Mouse (Mus musculus) central nervous system, embryonic 11.5 days (tissue): ENCODE results near the gene Il18rap. TPM values are rescaled to one million over a fixed set of nuclear protein-coding genes. Genes with fewer than 3 reads are reported as not detected.

Experiments used
- polyA plus RNA-seq: library from polyadenylated mRNA; depleted of rRNA; stranded (reverse); fragments of >200 nt; gene quantifications from 2 replicates; pipeline ENCODE4 v1.2.3, GENCODE M21; 2012; rRNA removed

Il18rap gene
- 0.48 and 0.55 TPM in 2 replicates for polyA plus RNA-seq

DNA sequence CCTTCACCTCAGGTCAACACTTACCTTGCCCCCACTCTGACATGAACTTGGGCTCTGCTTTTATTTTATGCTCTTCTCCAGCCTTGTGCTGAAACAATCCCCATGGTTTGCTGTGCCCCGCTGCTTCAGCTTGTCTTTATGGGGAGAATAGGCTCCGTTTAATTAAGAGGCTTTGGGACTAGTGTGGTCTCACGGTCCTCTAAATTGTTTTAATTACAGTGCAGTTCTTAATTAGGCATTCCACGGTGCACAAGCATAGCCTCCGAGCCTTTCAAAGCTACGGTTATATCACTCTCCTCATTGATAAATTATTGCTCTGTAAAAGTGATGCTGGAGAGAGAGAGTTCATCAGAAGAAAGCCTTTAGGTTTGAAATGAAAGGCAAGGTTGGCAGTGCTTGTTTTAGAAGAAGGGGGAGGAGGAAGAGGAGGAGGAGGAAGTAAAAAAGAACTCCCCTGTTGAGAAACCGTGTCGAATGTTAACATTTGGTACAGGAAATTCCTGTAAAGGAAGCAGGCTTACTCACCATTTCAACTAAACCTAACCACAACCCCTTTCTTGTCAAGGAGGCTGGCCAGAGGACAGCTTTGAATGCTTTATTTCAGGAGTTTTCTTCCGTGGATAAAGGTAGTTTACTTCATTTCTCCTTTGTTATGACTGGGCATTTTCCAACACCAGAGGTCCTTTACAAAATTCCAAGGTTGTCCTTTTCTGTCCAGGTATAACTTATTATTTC is at the start of gene Il18rap:
Il18rap (plus strand) TSS at position 512 of the 735 bp plus-strand sequence.

DNA sequence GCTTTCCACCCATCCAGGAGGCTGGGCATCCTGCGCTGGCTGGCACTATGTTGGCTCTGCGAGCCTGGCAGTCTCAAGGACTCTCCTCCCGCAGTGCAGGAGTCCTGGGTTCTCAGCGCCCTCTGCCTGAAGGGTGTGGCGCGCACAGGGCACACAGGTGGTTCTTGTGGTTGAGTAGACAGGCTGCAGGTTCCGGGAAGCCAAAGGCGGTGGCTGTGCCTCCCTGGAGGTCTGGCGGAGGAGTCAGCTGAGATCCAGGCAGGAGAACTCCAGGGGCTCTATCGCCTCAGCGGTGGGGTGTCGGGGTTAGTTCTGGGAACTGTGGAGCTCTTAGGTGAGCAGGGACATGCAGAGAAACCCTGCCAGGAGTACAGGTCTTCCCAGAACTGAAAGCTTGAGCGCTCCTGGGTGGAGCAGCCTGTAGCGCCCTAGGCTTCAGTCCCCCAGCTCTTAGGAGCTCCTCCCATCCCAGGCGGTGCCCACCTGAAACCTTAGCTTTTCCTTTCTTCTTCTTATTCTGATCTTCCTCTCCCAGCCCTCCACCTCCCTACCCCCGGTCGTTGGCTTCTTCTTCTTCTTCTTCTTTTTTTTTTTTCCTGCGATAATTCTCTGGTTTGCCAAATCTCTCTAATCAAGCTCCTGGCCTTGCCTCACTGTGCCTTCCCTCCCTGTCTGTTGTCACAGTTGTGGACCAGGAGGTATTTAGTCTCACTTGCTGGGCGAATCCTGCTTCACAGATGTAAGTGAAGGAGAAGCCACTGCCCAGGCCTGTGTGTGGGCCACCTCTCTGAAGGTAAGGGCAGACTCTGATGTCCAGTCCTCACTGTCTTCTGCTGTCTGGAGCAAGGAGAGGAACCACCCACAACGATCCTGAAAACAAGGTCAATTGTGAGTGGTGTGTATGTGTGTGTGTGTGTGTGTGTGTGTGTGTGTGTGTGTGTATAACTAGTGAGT is 49.4 kb upstream of the Il18rap start, which contains the start of gene Il18r1:
Il18r1 (plus strand) TSS at position 76 of the 954 bp plus-strand sequence.

DNA sequence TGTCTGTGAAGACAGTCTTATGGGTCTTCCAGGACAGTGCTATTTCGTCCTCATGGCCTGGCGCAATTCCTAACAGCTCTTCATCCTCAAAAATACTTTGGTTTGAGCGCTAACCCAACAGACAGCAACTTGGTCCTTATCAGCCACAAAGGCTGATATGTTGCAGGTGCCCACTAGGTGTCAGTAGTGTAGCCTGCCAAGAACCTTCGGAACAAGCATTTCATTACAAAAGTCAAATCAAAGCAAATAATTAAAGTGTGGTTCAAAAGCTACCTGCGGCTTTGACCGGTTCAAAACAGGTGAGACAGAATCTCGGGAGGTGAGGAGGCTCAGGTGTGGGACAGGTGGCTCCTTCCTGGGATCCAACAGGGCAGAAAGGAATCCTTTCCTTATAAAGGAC is 64.6 kb downstream of the Il18rap start, which contains the start of gene Slc9a4:
Slc9a4 (plus strand) TSS at position 298 of the 400 bp plus-strand sequence.

Other genes starting within 250 kb of the Il18rap start
- gene Il1rl2, start 190.8 kb upstream of the Il18rap start, polyA plus RNA-seq: 0.94 and 2.6 TPM in 2 replicates
- 0.16 and 0.40 TPM in 2 replicates for gene Il1rl1, start 85.8 kb upstream of the Il18rap start, polyA plus RNA-seq
- gene Il18r1, start 49.8 kb upstream of the Il18rap start, polyA plus RNA-seq: 0.01 and 0.02 TPM in 2 replicates
- gene Slc9a4, start 64.7 kb downstream of the Il18rap start, polyA plus RNA-seq: not detected in 2 replicates
- 0.05 and 0.09 TPM in 2 replicates for gene Slc9a2, start 165.2 kb downstream of the Il18rap start, polyA plus RNA-seq